Mouse (Mus musculus) thymus, adult 2 months (tissue): ENCODE data around the gene Krt81.

Experiments
- CTCF ChIP-seq: fragments of 200-500 bp; IDR thresholded peaks from 2 replicates; pipeline ENCODE4 v1.5.1; 2012; ENCODE audit warnings: mild to moderate bottlenecking, control low read depth, low read length, moderate library complexity, borderline replicate concordance; ENCODE audit not compliant: control insufficient read depth, poor library complexity, insufficient read depth; ENCODE audit errors: extremely low read depth
- POLR2A ChIP-seq: fragments of 200-500 bp; IDR thresholded peaks from 2 replicates; pipeline ENCODE4 v1.6.1; 2012; ENCODE audit warnings: mild to moderate bottlenecking, low read length, control low read depth, moderate library complexity; ENCODE audit not compliant: control insufficient read depth, poor library complexity, insufficient read depth; ENCODE audit errors: extremely low read depth

- TF ChIP-seq CTCF, result no peak
- TF ChIP-seq POLR2A, result no peak
These were observed 16.1 kb downstream of the Krt81 start, which contains the start of gene Krt88 for GRCm38 (mm10) chr15:101447444-101447843.
